Mouse (Mus musculus) heart, embryonic 11.5 days (tissue): Measurements from ENCODE around the gene Psmb3. TPM values are rescaled to one million over a fixed set of nuclear protein-coding genes. Genes with fewer than 3 reads are reported as not detected.

ENCODE experiments used
- ATAC-seq: fragments of 200-750 bp; cut with Nextera tagmentation; replicated peaks from 2 replicates; pipeline ENCODE4 v1.8.0; 2017; ENCODE audit warnings: moderate library complexity; ENCODE audit not compliant: insufficient number of reproducible peaks, low FRiP score, low TSS enrichment
- H3K27ac ChIP-seq: fragments of 300-500 bp; sonication (generic); 2 replicates; pipeline ENCODE4 v1.5.1; 2014; ENCODE audit warnings: mild to moderate bottlenecking, low read depth, low read length
- H3K27me3 ChIP-seq: fragments of 300-500 bp; sonication (generic); 2 replicates; pipeline ENCODE4 v1.6.1; 2014; ENCODE audit warnings: mild to moderate bottlenecking, low read length, mixed read lengths; ENCODE audit not compliant: control insufficient read depth, insufficient read depth
- H3K36me3 ChIP-seq: fragments of 300-500 bp; sonication (generic); 2 replicates; pipeline ENCODE4 v1.6.1; 2014; ENCODE audit warnings: mild to moderate bottlenecking, low read length, moderate library complexity, mixed read lengths; ENCODE audit not compliant: control insufficient read depth, insufficient read depth
- H3K4me1 ChIP-seq: fragments of 300-500 bp; sonication (generic); 2 replicates; pipeline ENCODE4 v1.6.1; 2014; ENCODE audit warnings: low read length; ENCODE audit not compliant: control insufficient read depth, insufficient read depth
- H3K4me2 ChIP-seq: fragments of 300-500 bp; sonication (generic); 2 replicates; pipeline ENCODE4 v1.6.1; 2014; ENCODE audit warnings: mild to moderate bottlenecking, moderate library complexity
- H3K4me3 ChIP-seq: fragments of 300-500 bp; sonication (generic); 2 replicates; pipeline ENCODE4 v1.5.1; 2014; ENCODE audit warnings: low read depth, low read length
- H3K9ac ChIP-seq: fragments of 300-500 bp; sonication (generic); 2 replicates; pipeline ENCODE4 v1.6.1; 2014; ENCODE audit warnings: mild to moderate bottlenecking, low read depth, low read length, moderate library complexity
- H3K9me3 ChIP-seq: fragments of 300-500 bp; sonication (generic); replicated peaks from 2 replicates; pipeline ENCODE4 v1.6.1; 2016; ENCODE audit warnings: low read length; ENCODE audit not compliant: control insufficient read depth
- WGBS: fragments of 180-500 bp; shearing (Covaris S2); extraction: QIAGEN DNeasy Blood & Tissue Kit; methylation state at CpG from one replicate; pipeline ENCODE4 v1.1.7; 2014; ENCODE audit not compliant: insufficient replicate concordance; 5-methylcytosine and 5-hydroxymethylcytosine counted together
- polyA plus RNA-seq: library from polyadenylated mRNA; unstranded; fragments of >200 nt; fragmentation: Nextera tagmentation; extraction: Ambion mirVana; gene quantifications from 2 replicates; pipeline ENCODE4 v1.2.1, GENCODE M21; 2014

The Psmb3 gene
- polyA plus RNA-seq, 1 experiment from 2014 or later, result 416 TPM

GRCm38 (mm10) chr11:97684063-97684680 is 19.0 kb upstream of the Psmb3 start:
- no peak overlapping the region for H3K9ac ChIP-seq
- H3K4me1 ChIP-seq, result peaks cover 10% of the 10 kb centered on the region
- no peak overlapping the region for H3K27ac ChIP-seq
- WGBS, result 76% methylated on average over 6 of the region's 6 CpGs
- H3K4me3 ChIP-seq, result no peak overlapping the region
- H3K9me3 ChIP-seq, result no peaks in the 10 kb centered on the region
- no peaks in the 10 kb centered on the region for H3K27me3 ChIP-seq
- H3K4me2 ChIP-seq, result no peak overlapping the region
- H3K36me3 ChIP-seq, result peaks cover 15% of the 10 kb centered on the region
- ATAC-seq, result no peak

- Histone ChIP-seq H3K4me1 (peaks cover 10% of the 10 kb centered on the region), H3K4me3 (no peak overlapping the region)
Observed at GRCm38 (mm10) chr11:97684766-97685165, 18.4 kb upstream of the Psmb3 start.

GRCm38 (mm10) chr11:97685613-97686321 is 17.4 kb upstream of the Psmb3 start, which contains the start of gene Cisd3:
TSS of gene Cisd3 (plus strand) at chr11:97685826.
- Histone ChIP-seq H3K9me3 (no peaks in the 10 kb centered on the region), H3K4me3 (peak within 1 kb of the TSS; percentile 38), H3K4me2 (peak within 1 kb of the TSS; percentile 79), H3K9ac (peak within 1 kb of the TSS; percentile 68), H3K27me3 (no peaks in the 10 kb centered on the region), H3K27ac (peak within 1 kb of the TSS; percentile 59; the same call in 1 of the 2 replicates), H3K36me3 (peaks cover 10% of the 10 kb centered on the region), H3K4me1 (peaks cover 10% of the 10 kb centered on the region)
- under 1% methylated on average over 43 of the region's 43 CpGs for WGBS
- ATAC-seq, result peak; percentile 84

More at GRCm38 (mm10) chr11:97684766-97685165, 18.4 kb upstream of the Psmb3 start:
- Histone ChIP-seq H3K27me3 (no peaks in the 10 kb centered on the region), H3K4me2 (no peak overlapping the region; the same call in 1 of the 2 replicates), H3K27ac (peak overlapping the region; percentile 59; the same call in 1 of the 2 replicates), H3K9ac (no peak overlapping the region), H3K9me3 (no peaks in the 10 kb centered on the region), H3K36me3 (peaks cover 15% of the 10 kb centered on the region)
- WGBS, result 34% methylated on average over 7 of the region's 7 CpGs
- no peak for ATAC-seq

GRCm38 (mm10) chr11:97686322-97686908 is 16.8 kb upstream of the Psmb3 start:
- ATAC-seq, result no peak
- peak overlapping the region; percentile 79 for H3K4me2 ChIP-seq
- H3K27me3 ChIP-seq, result no peaks in the 10 kb centered on the region
- H3K36me3 ChIP-seq, result peaks cover 13% of the 10 kb centered on the region
- no peak overlapping the region for H3K27ac ChIP-seq
- peaks cover 10% of the 10 kb centered on the region for H3K4me1 ChIP-seq
- 65% methylated on average over 11 of the region's 11 CpGs for WGBS
- H3K4me3 ChIP-seq, result peak overlapping the region; percentile 38
- H3K9ac ChIP-seq, result peak overlapping the region; percentile 68
- H3K9me3 ChIP-seq, result no peaks in the 10 kb centered on the region

- Histone ChIP-seq H3K36me3 (peaks cover 10% of the 10 kb centered on the region; the same call in 1 of the 2 replicates), H3K27me3 (no peaks in the 10 kb centered on the region), H3K27ac (no peak overlapping the region), H3K4me3 (no peak overlapping the region), H3K9ac (peak overlapping the region; percentile 49), H3K4me1 (peaks cover 7% of the 10 kb centered on the region), H3K4me2 (peak overlapping the region; percentile 79), H3K9me3 (no peaks in the 10 kb centered on the region)
- ATAC-seq, result no peak
- 85% methylated on average over 3 of the region's 3 CpGs for WGBS
Observed at GRCm38 (mm10) chr11:97687061-97687460, 16.1 kb upstream of the Psmb3 start.

GRCm38 (mm10) chr11:97689861-97690260 is 13.3 kb upstream of the Psmb3 start:
- no peaks in the 10 kb centered on the region for H3K27me3 ChIP-seq
- no peak overlapping the region for H3K27ac ChIP-seq
- H3K9me3 ChIP-seq, result no peaks in the 10 kb centered on the region
- H3K9ac ChIP-seq, result no peak overlapping the region
- no peak overlapping the region for H3K4me3 ChIP-seq
- peaks cover 11% of the 10 kb centered on the region for H3K4me1 ChIP-seq
- no peak overlapping the region for H3K4me2 ChIP-seq
- WGBS, result 32% methylated on average over 10 of the region's 10 CpGs
- H3K36me3 ChIP-seq, result peaks cover 12% of the 10 kb centered on the region; the same call in 1 of the 2 replicates
- ATAC-seq, result no peak

GRCm38 (mm10) chr11:97694435-97694834 is 8.8 kb upstream of the Psmb3 start:
- H3K4me3 ChIP-seq, result no peak overlapping the region
- no peak overlapping the region for H3K27ac ChIP-seq
- no peak overlapping the region for H3K9ac ChIP-seq

GRCm38 (mm10) chr11:97694921-97695711 is 8.1 kb upstream of the Psmb3 start:
- no peak for ATAC-seq
- 71% methylated on average over 17 of the region's 17 CpGs for WGBS
- no peaks in the 10 kb centered on the region for H3K9me3 ChIP-seq
- H3K27me3 ChIP-seq, result no peaks in the 10 kb centered on the region
- H3K36me3 ChIP-seq, result peaks cover 12% of the 10 kb centered on the region; the same call in 1 of the 2 replicates
- H3K4me1 ChIP-seq, result peaks cover 39% of the 10 kb centered on the region
- H3K4me2 ChIP-seq, result peak overlapping the region; percentile 6; the same call in 1 of the 2 replicates
- no peak overlapping the region for H3K9ac ChIP-seq
- peak overlapping the region; percentile 17; the same call in 1 of the 2 replicates for H3K27ac ChIP-seq
- H3K4me3 ChIP-seq, result no peak overlapping the region

More at GRCm38 (mm10) chr11:97694435-97694834, 8.8 kb upstream of the Psmb3 start:
- Histone ChIP-seq H3K9me3 (no peaks in the 10 kb centered on the region), H3K36me3 (peaks cover 12% of the 10 kb centered on the region; the same call in 1 of the 2 replicates), H3K4me2 (no peak overlapping the region), H3K4me1 (peaks cover 39% of the 10 kb centered on the region), H3K27me3 (no peaks in the 10 kb centered on the region)
- no peak for ATAC-seq
- WGBS, result 82% methylated on average over 4 of the region's 4 CpGs
